Mouse (Mus musculus) right cerebral cortex, postnatal 36 days (tissue): Measurements from ENCODE around the gene Gm8897.
"Not testable (repeated sequence)": the region's sequence is repeated elsewhere in the genome, so short reads cannot be mapped to it uniquely, and the experiment has no call there.

ENCODE experiments used
- DNase-seq, 2 experiments: peaks; one replicate each; pipeline ENCODE4 v3.0.0; 2022; ENCODE audit warnings: low spot score in 2 of 2, mixed read lengths in 1 of 2

Gene Gm8897

DNA sequence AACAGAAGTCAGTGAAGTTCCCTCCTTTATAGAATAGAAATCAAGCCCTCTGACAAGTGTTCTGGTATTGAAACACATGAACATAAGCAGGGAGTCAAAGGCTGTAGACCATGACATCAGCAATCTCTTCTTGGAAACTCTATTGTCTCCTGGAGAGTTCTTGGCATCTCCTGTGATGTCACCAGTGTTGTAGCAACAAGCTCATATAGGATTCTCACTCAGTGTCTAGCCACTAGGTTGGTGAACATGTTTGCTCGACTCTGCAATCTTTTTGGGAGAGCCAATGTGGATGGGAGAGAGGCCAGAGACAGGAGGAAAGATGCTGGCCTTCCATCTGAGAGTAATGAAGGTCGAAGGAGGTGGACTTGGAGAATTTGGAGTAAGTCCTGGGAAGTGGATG lies at the start of gene Gm8897:
Gene Gm8897 (plus strand): TSS at position 301 of the 400 bp plus-strand sequence.
- not testable (repeated sequence) for DNase-seq

- DNase-seq = not testable (repeated sequence)
These were observed 473 bp downstream of the Gm8897 start for GRCm38 (mm10) chr5:11416691-11417090.
